Mouse (Mus musculus) hindbrain, embryonic 15.5 days (tissue): ENCODE measurements around the gene Snf8. TPM values are rescaled to one million over a fixed set of nuclear protein-coding genes. Genes with fewer than 3 reads are reported as not detected.

ENCODE experiments used
- ATAC-seq: fragments of 200-750 bp; cut with Nextera tagmentation; 2 replicates; pipeline ENCODE4 v1.8.0; 2017; ENCODE audit warnings: low read depth, moderate number of reproducible peaks, moderate TSS enrichment; ENCODE audit not compliant: low FRiP score
- H3K27ac ChIP-seq: fragments of 300-500 bp; sonication (generic); replicated peaks from 2 replicates; pipeline ENCODE4 v1.5.1; 2015; ENCODE audit warnings: mild to moderate bottlenecking, inconsistent platforms
- H3K27me3 ChIP-seq: fragments of 300-500 bp; sonication (generic); 2 replicates; pipeline ENCODE4 v1.6.1; 2015; ENCODE audit warnings: control low read depth, inconsistent platforms
- H3K36me3 ChIP-seq: fragments of 300-500 bp; sonication (generic); 2 replicates; pipeline ENCODE4 v1.6.1; 2015; ENCODE audit warnings: control low read depth, inconsistent platforms
- H3K4me1 ChIP-seq: fragments of 300-500 bp; sonication (generic); replicated peaks from 2 replicates; pipeline ENCODE4 v1.6.1; 2015; ENCODE audit warnings: control low read depth, inconsistent platforms
- H3K4me2 ChIP-seq: fragments of 300-500 bp; sonication (generic); 2 replicates; pipeline ENCODE4 v1.6.1; 2015; ENCODE audit warnings: moderate library complexity, mild to moderate bottlenecking, inconsistent platforms
- H3K4me3 ChIP-seq: fragments of 300-500 bp; sonication (generic); 2 replicates; pipeline ENCODE4 v1.5.1; 2015; ENCODE audit warnings: mild to moderate bottlenecking, inconsistent platforms
- H3K9ac ChIP-seq: fragments of 300-500 bp; sonication (generic); 2 replicates; pipeline ENCODE4 v1.6.1; 2015; ENCODE audit warnings: inconsistent platforms
- H3K9me3 ChIP-seq: fragments of 300-500 bp; sonication (generic); 2 replicates; pipeline ENCODE4 v1.6.1; 2016; ENCODE audit warnings: control low read depth, inconsistent platforms
- WGBS: fragments of 180-500 bp; shearing (Covaris S2); methylation state at CpG from one replicate; pipeline ENCODE4 v1.1.7; 2015; 5-methylcytosine and 5-hydroxymethylcytosine counted together
- polyA plus RNA-seq: library from polyadenylated mRNA; unstranded; fragments of >200 nt; fragmentation: Nextera tagmentation; extraction: Ambion mirVana; gene quantifications from 2 replicates; pipeline ENCODE4 v1.2.1, GENCODE M21; 2015

Snf8 gene
- polyA plus RNA-seq: 128 and 129 TPM in 2 replicates

GRCm38 (mm10) chr11:96034596-96035052, at the start of gene Snf8:
Gene Snf8, plus strand, starts transcription at chr11:96034885.
- under 1% methylated on average over 29 of the region's 29 CpGs for WGBS
- H3K4me1 ChIP-seq: peaks cover 25% of the 10 kb centered on the region
- peak within 1 kb of the TSS; percentile 91 for H3K4me2 ChIP-seq
- no peaks in the 10 kb centered on the region for H3K9me3 ChIP-seq
- peak; percentile 85; the same call in 1 of the 2 replicates for ATAC-seq
- H3K9ac ChIP-seq: peak within 1 kb of the TSS; percentile 60
- no peaks in the 10 kb centered on the region for H3K27me3 ChIP-seq
- peaks cover 15% of the 10 kb centered on the region for H3K36me3 ChIP-seq
- peak within 1 kb of the TSS; percentile 86 for H3K4me3 ChIP-seq
- H3K27ac ChIP-seq: peak within 1 kb of the TSS; percentile 72

GRCm38 (mm10) chr11:95987854-95988447, 46.7 kb upstream of the Snf8 start:
- Histone ChIP-seq H3K36me3 (no peaks in the 10 kb centered on the region), H3K4me2 (no peak overlapping the region), H3K27ac (peak overlapping the region; percentile 33; the same call in 1 of the 2 replicates), H3K9ac (no peak overlapping the region), H3K4me3 (no peak overlapping the region), H3K4me1 (peaks cover 42% of the 10 kb centered on the region), H3K9me3 (no peaks in the 10 kb centered on the region), H3K27me3 (no peaks in the 10 kb centered on the region)
- 76% methylated on average over 6 of the region's 6 CpGs for WGBS
- no peak for ATAC-seq

- no peaks in the 10 kb centered on the region for H3K36me3 ChIP-seq
- H3K9ac ChIP-seq: no peak overlapping the region
- peak overlapping the region; percentile 33; the same call in 1 of the 2 replicates for H3K27ac ChIP-seq
- WGBS: 53% methylated on average over 9 of the region's 9 CpGs
- 0 out of 2 replicates have a peak overlapping the region, but pooled peaks have one; percentile 6 for H3K4me2 ChIP-seq
- H3K4me1 ChIP-seq: peaks cover 42% of the 10 kb centered on the region
- H3K27me3 ChIP-seq: no peaks in the 10 kb centered on the region
- no peaks in the 10 kb centered on the region for H3K9me3 ChIP-seq
- no peak overlapping the region for H3K4me3 ChIP-seq
- ATAC-seq: 0 out of 2 replicates have a peak, but pooled peaks have one; percentile 21
Observed at GRCm38 (mm10) chr11:95988533-95988932, 46.2 kb upstream of the Snf8 start.

GRCm38 (mm10) chr11:95989864-95990263, 44.8 kb upstream of the Snf8 start:
- Histone ChIP-seq H3K9me3 (no peaks in the 10 kb centered on the region), H3K27ac (no peak overlapping the region), H3K4me2 (peak overlapping the region; percentile 19; the same call in 1 of the 2 replicates), H3K4me1 (peaks cover 42% of the 10 kb centered on the region), H3K36me3 (no peaks in the 10 kb centered on the region), H3K9ac (no peak overlapping the region), H3K4me3 (no peak overlapping the region), H3K27me3 (no peaks in the 10 kb centered on the region)
- ATAC-seq: no peak
- 61% methylated on average over 8 of the region's 8 CpGs for WGBS

GRCm38 (mm10) chr11:95990431-95990830, 44.3 kb upstream of the Snf8 start:
- Histone ChIP-seq H3K9ac (peak overlapping the region; percentile 76), H3K27ac (peak overlapping the region; percentile 76; the same call in 1 of the 2 replicates), H3K4me2 (peak overlapping the region; percentile 92), H3K4me1 (peaks cover 42% of the 10 kb centered on the region), H3K36me3 (no peaks in the 10 kb centered on the region), H3K9me3 (no peaks in the 10 kb centered on the region), H3K4me3 (peak overlapping the region; percentile 51), H3K27me3 (no peaks in the 10 kb centered on the region)
- ATAC-seq: no peak
- WGBS: 37% methylated on average over 4 of the region's 4 CpGs

- Histone ChIP-seq H3K4me2 (peak overlapping the region; percentile 92), H3K4me3 (peak overlapping the region; percentile 51), H3K9me3 (no peaks in the 10 kb centered on the region), H3K4me1 (peaks cover 42% of the 10 kb centered on the region), H3K36me3 (no peaks in the 10 kb centered on the region), H3K9ac (peak overlapping the region; percentile 76), H3K27ac (peak overlapping the region; percentile 76), H3K27me3 (no peaks in the 10 kb centered on the region)
- WGBS: 5% methylated on average over 39 of the region's 49 CpGs
- peak; percentile 71 for ATAC-seq
Observed at GRCm38 (mm10) chr11:95990886-95991708, 43.6 kb upstream of the Snf8 start.

- no peak for ATAC-seq
- Histone ChIP-seq H3K9me3 (no peaks in the 10 kb centered on the region), H3K27me3 (no peaks in the 10 kb centered on the region), H3K4me1 (peaks cover 28% of the 10 kb centered on the region), H3K27ac (no peak overlapping the region), H3K4me3 (no peak overlapping the region), H3K4me2 (no peak overlapping the region), H3K9ac (no peak overlapping the region), H3K36me3 (no peaks in the 10 kb centered on the region)
- 93% methylated on average over 8 of the region's 8 CpGs for WGBS
Observed at GRCm38 (mm10) chr11:95994151-95994550, 40.5 kb upstream of the Snf8 start.

- H3K4me2 ChIP-seq: peak overlapping the region; percentile 91
- no peaks in the 10 kb centered on the region for H3K9me3 ChIP-seq
- ATAC-seq: no peak
- H3K9ac ChIP-seq: 0 out of 2 replicates have a peak overlapping the region, but pooled peaks have one; percentile 29
- no peaks in the 10 kb centered on the region for H3K27me3 ChIP-seq
- H3K36me3 ChIP-seq: no peaks in the 10 kb centered on the region
- 2% methylated on average over 12 of the region's 12 CpGs for WGBS
- H3K27ac ChIP-seq: no peak overlapping the region
- peaks cover 52% of the 10 kb centered on the region for H3K4me1 ChIP-seq
- peak overlapping the region; percentile 70 for H3K4me3 ChIP-seq
Observed at GRCm38 (mm10) chr11:96003100-96003900, 31.4 kb upstream of the Snf8 start.

- Histone ChIP-seq H3K4me1 (peaks cover 52% of the 10 kb centered on the region), H3K27ac (peak overlapping the region; percentile 85), H3K9ac (peak overlapping the region; percentile 66), H3K4me3 (peak overlapping the region; percentile 70), H3K9me3 (no peaks in the 10 kb centered on the region), H3K27me3 (no peaks in the 10 kb centered on the region), H3K36me3 (no peaks in the 10 kb centered on the region), H3K4me2 (peak overlapping the region; percentile 91)
- under 1% methylated on average over 32 of the region's 32 CpGs for WGBS
- ATAC-seq: peak; percentile 39; the same call in 1 of the 2 replicates
Observed at GRCm38 (mm10) chr11:96003969-96004792, 30.5 kb upstream of the Snf8 start.

- Histone ChIP-seq H3K36me3 (no peaks in the 10 kb centered on the region), H3K4me1 (peaks cover 52% of the 10 kb centered on the region), H3K9me3 (no peaks in the 10 kb centered on the region), H3K4me2 (peak overlapping the region; percentile 91), H3K4me3 (peak overlapping the region; percentile 70), H3K27me3 (no peaks in the 10 kb centered on the region), H3K27ac (peak overlapping the region; percentile 85), H3K9ac (peak overlapping the region; percentile 66)
- peak; percentile 31; the same call in 1 of the 2 replicates for ATAC-seq
- WGBS: under 1% methylated on average over 44 of the region's 57 CpGs
Observed at GRCm38 (mm10) chr11:96004793-96005402, 29.8 kb upstream of the Snf8 start.
